Mouse (Mus musculus) thymus, adult 2 months (tissue): ENCODE data around the gene Ube2t. TPM values are rescaled to one million over a fixed set of nuclear protein-coding genes. Genes with fewer than 3 reads are reported as not detected.

ENCODE experiments used
- DNase-seq: peaks from one replicate; pipeline ENCODE4 v3.0.0; 2021
- H3K27ac ChIP-seq: fragments of 200-500 bp; 2 replicates; pipeline ENCODE4 v1.5.1; 2012; ENCODE audit warnings: low read length, control low read depth; ENCODE audit not compliant: control insufficient read depth, insufficient read depth
- H3K27me3 ChIP-seq: fragments of 200-500 bp; 2 replicates; pipeline ENCODE4 v1.6.1; 2012; ENCODE audit warnings: mild to moderate bottlenecking, low read length, moderate library complexity, mixed read lengths; ENCODE audit not compliant: control insufficient read depth, insufficient read depth
- H3K36me3 ChIP-seq: fragments of 200-500 bp; 2 replicates; pipeline ENCODE4 v1.6.1; 2012; ENCODE audit warnings: mild to moderate bottlenecking, low read length, moderate library complexity; ENCODE audit not compliant: control insufficient read depth, insufficient read depth
- H3K4me1 ChIP-seq: fragments of 200-500 bp; replicated peaks from 2 replicates; pipeline ENCODE4 v1.6.1; 2012; ENCODE audit warnings: low read length; ENCODE audit not compliant: control insufficient read depth, insufficient read depth
- H3K4me3 ChIP-seq: fragments of 200-500 bp; 2 replicates; pipeline ENCODE4 v1.5.1; 2012; ENCODE audit warnings: mild to moderate bottlenecking, low read length, control low read depth, moderate library complexity; ENCODE audit not compliant: control insufficient read depth, insufficient read depth
- CTCF ChIP-seq: fragments of 200-500 bp; IDR thresholded peaks from 2 replicates; pipeline ENCODE4 v1.5.1; 2012; ENCODE audit warnings: mild to moderate bottlenecking, control low read depth, low read length, moderate library complexity, borderline replicate concordance; ENCODE audit not compliant: control insufficient read depth, poor library complexity, insufficient read depth; ENCODE audit errors: extremely low read depth
- POLR2A ChIP-seq: fragments of 200-500 bp; IDR thresholded peaks from 2 replicates; pipeline ENCODE4 v1.6.1; 2012; ENCODE audit warnings: mild to moderate bottlenecking, low read length, control low read depth, moderate library complexity; ENCODE audit not compliant: control insufficient read depth, poor library complexity, insufficient read depth; ENCODE audit errors: extremely low read depth
- WGBS: fragments of 180-500 bp; shearing (Covaris S2); methylation state at CpG from one replicate; pipeline ENCODE4 v1.1.7; 2018; 5-methylcytosine and 5-hydroxymethylcytosine counted together
- polyA plus RNA-seq: library from polyadenylated mRNA; depleted of rRNA; stranded (reverse); fragments of >200 nt; gene quantifications from 2 replicates; pipeline ENCODE4 v1.2.3, GENCODE M21; 2012

The Ube2t gene
- polyA plus RNA-seq, 1 experiment: 15.1 TPM

DNA sequence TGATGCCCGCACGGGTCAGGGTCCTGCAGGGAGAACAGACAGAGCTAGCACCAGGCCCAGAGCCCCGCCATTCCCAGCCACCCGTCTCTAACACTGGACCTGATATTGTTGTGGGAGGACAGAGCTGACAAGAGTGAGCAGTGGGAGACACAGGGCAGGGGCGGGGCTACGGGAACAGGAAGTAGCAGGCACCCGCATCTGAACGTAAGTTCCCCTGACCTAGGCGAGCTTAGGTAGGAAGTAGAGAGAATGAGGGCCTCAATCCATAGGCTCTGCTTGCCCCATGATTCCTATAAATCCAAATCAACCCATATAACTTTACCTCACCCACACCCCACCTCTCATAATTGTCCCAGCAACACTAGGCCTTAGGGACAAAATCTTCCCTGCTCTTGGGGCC is 38.2 kb downstream of the Ube2t start:
- H3K27ac ChIP-seq: no peak overlapping the region
- H3K4me3 ChIP-seq: no peak overlapping the region
- 56% methylated on average over 9 of the region's 9 CpGs for WGBS
- TF ChIP-seq POLR2A: no peak
- TF ChIP-seq CTCF: no peak
- no peak for DNase-seq
- peaks cover 3% of the 10 kb centered on the region; the same call in 1 of the 2 replicates for H3K4me1 ChIP-seq
- H3K27me3 ChIP-seq: no peaks in the 10 kb centered on the region
- no peaks in the 10 kb centered on the region for H3K36me3 ChIP-seq

GRCm38 (mm10) chr1:135003346-135003745 is 41.0 kb downstream of the Ube2t start:
- no peak overlapping the region for H3K27ac ChIP-seq
- DNase-seq: no peak
- H3K27me3 ChIP-seq: no peaks in the 10 kb centered on the region
- 88% methylated on average over 4 of the region's 4 CpGs for WGBS
- no peaks in the 10 kb centered on the region for H3K36me3 ChIP-seq
- TF ChIP-seq POLR2A (no peak), CTCF (no peak)
- no peak overlapping the region for H3K4me3 ChIP-seq
- H3K4me1 ChIP-seq: peaks cover 3% of the 10 kb centered on the region; the same call in 1 of the 2 replicates

DNA sequence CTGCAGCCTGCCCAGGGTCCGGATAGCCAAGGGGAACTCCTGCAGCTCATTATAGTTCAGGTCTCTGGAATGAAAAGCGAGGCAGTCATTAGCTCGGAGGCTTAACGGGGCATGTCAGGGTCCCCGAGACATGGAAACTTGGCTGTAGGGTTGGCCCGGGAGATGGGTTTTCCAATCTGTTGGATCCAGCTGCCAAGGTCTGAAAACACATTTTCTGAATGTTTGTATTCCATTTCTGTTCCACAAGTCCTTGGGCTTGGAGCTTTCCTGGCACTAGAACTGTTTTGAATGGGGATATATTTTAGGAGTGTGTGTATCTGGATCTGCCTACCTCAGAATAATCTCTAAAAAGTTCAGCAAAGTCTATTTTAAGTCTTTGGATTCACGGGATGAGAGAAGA is 43.3 kb downstream of the Ube2t start:
- TF ChIP-seq CTCF: no peak
- TF ChIP-seq POLR2A: no peak
- Histone ChIP-seq H3K4me1 (peaks cover 2% of the 10 kb centered on the region; the same call in 1 of the 2 replicates), H3K4me3 (no peak overlapping the region), H3K27me3 (no peaks in the 10 kb centered on the region), H3K27ac (no peak overlapping the region), H3K36me3 (no peaks in the 10 kb centered on the region)
- 91% methylated on average over 7 of the region's 7 CpGs for WGBS
- no peak for DNase-seq

GRCm38 (mm10) chr1:135009833-135010232 is 47.5 kb downstream of the Ube2t start:
- WGBS: 88% methylated on average over 3 of the region's 3 CpGs
- no peaks in the 10 kb centered on the region for H3K27me3 ChIP-seq
- H3K36me3 ChIP-seq: no peaks in the 10 kb centered on the region
- no peak overlapping the region for H3K27ac ChIP-seq
- TF ChIP-seq CTCF (no peak), POLR2A (no peak)
- DNase-seq: no peak
- no peak overlapping the region for H3K4me3 ChIP-seq
- H3K4me1 ChIP-seq: no peaks in the 10 kb centered on the region

GRCm38 (mm10) chr1:135011912-135012311 is 49.5 kb downstream of the Ube2t start:
- no peaks in the 10 kb centered on the region for H3K36me3 ChIP-seq
- H3K27me3 ChIP-seq: no peaks in the 10 kb centered on the region

DNA sequence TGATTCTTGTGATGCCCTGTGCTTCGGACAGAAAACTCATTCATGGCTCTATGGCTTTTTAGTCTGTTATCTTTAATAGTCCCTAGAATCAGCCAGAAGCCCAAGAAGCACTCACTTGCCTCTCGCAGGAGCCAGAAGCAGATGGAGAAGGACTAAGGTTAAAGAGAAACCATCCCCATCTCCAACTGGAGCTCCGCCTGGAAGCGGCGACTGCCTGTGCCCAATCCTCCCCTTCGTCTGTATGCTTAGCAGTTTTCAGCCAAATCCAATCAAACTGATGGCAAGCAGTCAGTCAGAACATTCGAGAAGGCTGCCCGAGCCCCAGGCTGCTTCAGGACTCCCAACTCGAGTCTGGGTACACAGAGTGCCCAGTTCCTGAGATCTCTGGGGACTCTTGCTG is 50.1 kb downstream of the Ube2t start:
- Histone ChIP-seq H3K4me3 (no peak overlapping the region), H3K4me1 (no peaks in the 10 kb centered on the region), H3K27ac (no peak overlapping the region), H3K27me3 (no peaks in the 10 kb centered on the region), H3K36me3 (no peaks in the 10 kb centered on the region)
- TF ChIP-seq CTCF (no peak), POLR2A (no peak)
- no peak for DNase-seq
- 94% methylated on average over 9 of the region's 9 CpGs for WGBS

More at GRCm38 (mm10) chr1:135011912-135012311, 49.5 kb downstream of the Ube2t start:
- WGBS: 97% methylated on average over 5 of the region's 5 CpGs
- no peak for TF ChIP-seq CTCF
- no peak for TF ChIP-seq POLR2A
- no peaks in the 10 kb centered on the region for H3K4me1 ChIP-seq
- no peak overlapping the region for H3K4me3 ChIP-seq
- no peak for DNase-seq
- no peak overlapping the region for H3K27ac ChIP-seq

GRCm38 (mm10) chr1:135014921-135015445 is 52.6 kb downstream of the Ube2t start:
- no peak overlapping the region for H3K4me3 ChIP-seq
- WGBS: 92% methylated on average over 10 of the region's 10 CpGs
- no peaks in the 10 kb centered on the region for H3K27me3 ChIP-seq
- peaks cover 5% of the 10 kb centered on the region; the same call in 1 of the 2 replicates for H3K4me1 ChIP-seq
- TF ChIP-seq CTCF: no peak
- no peak for TF ChIP-seq POLR2A
- no peaks in the 10 kb centered on the region for H3K36me3 ChIP-seq
- no peak overlapping the region for H3K27ac ChIP-seq
- DNase-seq: no peak
